Mouse (Mus musculus) midbrain, embryonic 16.5 days (tissue): ENCODE measurements around the gene Slc36a2. TPM values are rescaled to one million over a fixed set of nuclear protein-coding genes. Genes with fewer than 3 reads are reported as not detected.

Experiments used
- ATAC-seq: fragments of 200-750 bp; cut with Nextera tagmentation; 2 replicates; pipeline ENCODE4 v1.8.0; 2017; ENCODE audit warnings: moderate TSS enrichment
- H3K27ac ChIP-seq: fragments of 300-500 bp; sonication (generic); 2 replicates; pipeline ENCODE4 v1.5.1; 2014; ENCODE audit warnings: mild to moderate bottlenecking, low read length, mixed read lengths
- H3K27me3 ChIP-seq: fragments of 300-500 bp; sonication (generic); 2 replicates; pipeline ENCODE4 v1.6.1; 2014; ENCODE audit warnings: low read depth, low read length, mixed read lengths; ENCODE audit not compliant: control insufficient read depth, insufficient read depth
- H3K36me3 ChIP-seq: fragments of 300-500 bp; sonication (generic); 2 replicates; pipeline ENCODE4 v1.6.1; 2014; ENCODE audit warnings: mild to moderate bottlenecking, low read length, moderate library complexity, mixed read lengths; ENCODE audit not compliant: control insufficient read depth, insufficient read depth
- H3K4me1 ChIP-seq: fragments of 300-500 bp; sonication (generic); 2 replicates; pipeline ENCODE4 v1.6.1; 2014; ENCODE audit warnings: mild to moderate bottlenecking, low read length, mixed read lengths; ENCODE audit not compliant: control insufficient read depth, insufficient read depth
- H3K4me2 ChIP-seq: fragments of 300-500 bp; sonication (generic); 2 replicates; pipeline ENCODE4 v1.6.1; 2014; ENCODE audit warnings: mild to moderate bottlenecking, low read length, mixed read lengths
- H3K4me3 ChIP-seq: fragments of 300-500 bp; sonication (generic); 2 replicates; pipeline ENCODE4 v1.5.1; 2014; ENCODE audit warnings: low read depth, mild to moderate bottlenecking, low read length, moderate library complexity, mixed read lengths
- H3K9ac ChIP-seq: fragments of 300-500 bp; sonication (generic); 2 replicates; pipeline ENCODE4 v1.6.1; 2014; ENCODE audit warnings: low read depth, low read length, mixed read lengths
- H3K9me3 ChIP-seq: fragments of 300-500 bp; sonication (generic); replicated peaks from 2 replicates; pipeline ENCODE4 v1.6.1; 2014; ENCODE audit warnings: mild to moderate bottlenecking, low read length, mixed read lengths; ENCODE audit not compliant: control insufficient read depth, poor library complexity, severe bottlenecking
- WGBS: fragments of 180-500 bp; shearing (Covaris S2); extraction: QIAGEN DNeasy Blood & Tissue Kit; methylation state at CpG from one replicate; pipeline ENCODE4 v1.1.7; 2014; 5-methylcytosine and 5-hydroxymethylcytosine counted together
- polyA plus RNA-seq: library from polyadenylated mRNA; unstranded; fragments of >200 nt; fragmentation: Nextera tagmentation; extraction: Ambion mirVana; gene quantifications from 2 replicates; pipeline ENCODE4 v1.2.1, GENCODE M21; 2015

Slc36a2 gene
- polyA plus RNA-seq, 1 experiment from 2014 or later, result 0.51 TPM

DNA sequence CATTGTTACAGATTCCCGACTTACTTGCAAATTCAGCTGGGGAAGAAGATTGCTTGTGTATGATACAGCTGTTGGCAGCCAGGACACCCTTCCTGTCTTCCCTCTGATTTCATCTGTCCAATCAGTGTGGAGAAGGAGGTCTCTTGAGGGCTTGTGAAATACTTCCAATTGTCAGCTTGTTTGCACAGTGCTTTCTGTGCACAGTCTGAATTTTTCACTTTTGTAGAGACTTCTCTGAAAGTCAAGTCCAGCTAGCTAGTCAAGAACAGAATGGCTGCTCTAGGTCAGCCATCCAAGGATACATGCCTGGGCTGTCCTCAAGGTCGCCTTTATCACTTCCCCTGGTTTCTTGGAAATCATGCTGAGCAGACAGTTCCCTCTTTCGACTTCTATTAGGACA lies 30.1 kb upstream of the Slc36a2 start:
- no peak for ATAC-seq
- H3K27me3 ChIP-seq, result no peaks in the 10 kb centered on the region
- H3K9ac ChIP-seq, result no peak overlapping the region
- H3K9me3 ChIP-seq, result no peaks in the 10 kb centered on the region
- no peaks in the 10 kb centered on the region; the same call in 1 of the 2 replicates for H3K36me3 ChIP-seq
- H3K4me3 ChIP-seq, result no peak overlapping the region
- WGBS, result 89% methylated on average over 3 of the region's 3 CpGs
- H3K27ac ChIP-seq, result no peak overlapping the region
- H3K4me1 ChIP-seq, result no peaks in the 10 kb centered on the region
- no peak overlapping the region for H3K4me2 ChIP-seq

DNA sequence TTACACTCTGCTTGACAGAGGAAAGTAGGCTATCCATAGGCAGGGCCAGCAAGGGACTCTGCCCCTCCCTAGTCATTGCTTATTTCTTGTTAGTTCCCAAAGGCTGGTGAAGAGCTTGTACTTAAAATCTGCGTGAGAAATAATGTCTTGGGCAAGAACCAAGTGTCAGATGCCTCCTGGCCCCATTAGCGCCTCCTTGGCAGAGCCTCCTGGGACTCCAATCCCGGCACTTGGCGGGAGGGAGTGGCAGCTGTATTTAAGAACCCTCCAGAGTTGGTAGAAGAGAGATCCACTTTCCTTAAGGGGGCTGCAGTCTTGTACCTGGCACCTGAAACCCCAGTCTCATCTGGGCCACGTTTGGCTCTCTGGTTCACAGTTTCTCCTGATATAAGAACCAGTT lies 29.3 kb upstream of the Slc36a2 start:
- H3K27ac ChIP-seq, result no peak overlapping the region
- H3K4me1 ChIP-seq, result no peaks in the 10 kb centered on the region
- no peak overlapping the region for H3K9ac ChIP-seq
- H3K4me2 ChIP-seq, result no peak overlapping the region
- no peak overlapping the region for H3K4me3 ChIP-seq
- no peaks in the 10 kb centered on the region for H3K27me3 ChIP-seq
- no peaks in the 10 kb centered on the region; the same call in 1 of the 2 replicates for H3K36me3 ChIP-seq
- H3K9me3 ChIP-seq, result no peaks in the 10 kb centered on the region
- 94% methylated on average over 5 of the region's 5 CpGs for WGBS
- ATAC-seq, result no peak

DNA sequence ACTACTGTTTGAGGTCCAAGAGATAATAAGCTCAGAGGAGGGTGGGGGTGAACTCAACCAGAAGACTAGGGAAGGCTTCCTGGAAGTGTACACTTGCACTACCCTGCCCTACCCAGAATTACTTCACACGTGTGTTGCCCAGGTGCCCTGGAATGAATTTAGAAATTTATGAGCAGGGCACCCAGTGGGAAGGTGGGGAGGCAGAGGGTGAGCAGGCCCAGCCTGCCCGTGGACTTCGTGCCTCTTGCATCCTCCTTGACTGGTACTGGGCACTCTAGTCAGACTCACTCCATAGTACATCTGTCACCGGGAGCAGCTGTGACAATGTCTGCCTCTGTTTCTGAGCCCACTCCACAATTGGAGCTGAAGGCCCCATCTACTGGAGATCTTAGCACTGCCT lies 28.6 kb upstream of the Slc36a2 start:
- Histone ChIP-seq H3K27me3 (no peaks in the 10 kb centered on the region), H3K4me1 (no peaks in the 10 kb centered on the region), H3K9ac (no peak overlapping the region), H3K36me3 (no peaks in the 10 kb centered on the region; the same call in 1 of the 2 replicates), H3K4me2 (no peak overlapping the region), H3K4me3 (no peak overlapping the region), H3K27ac (no peak overlapping the region), H3K9me3 (no peaks in the 10 kb centered on the region)
- ATAC-seq, result no peak
- 92% methylated on average over 4 of the region's 4 CpGs for WGBS

DNA sequence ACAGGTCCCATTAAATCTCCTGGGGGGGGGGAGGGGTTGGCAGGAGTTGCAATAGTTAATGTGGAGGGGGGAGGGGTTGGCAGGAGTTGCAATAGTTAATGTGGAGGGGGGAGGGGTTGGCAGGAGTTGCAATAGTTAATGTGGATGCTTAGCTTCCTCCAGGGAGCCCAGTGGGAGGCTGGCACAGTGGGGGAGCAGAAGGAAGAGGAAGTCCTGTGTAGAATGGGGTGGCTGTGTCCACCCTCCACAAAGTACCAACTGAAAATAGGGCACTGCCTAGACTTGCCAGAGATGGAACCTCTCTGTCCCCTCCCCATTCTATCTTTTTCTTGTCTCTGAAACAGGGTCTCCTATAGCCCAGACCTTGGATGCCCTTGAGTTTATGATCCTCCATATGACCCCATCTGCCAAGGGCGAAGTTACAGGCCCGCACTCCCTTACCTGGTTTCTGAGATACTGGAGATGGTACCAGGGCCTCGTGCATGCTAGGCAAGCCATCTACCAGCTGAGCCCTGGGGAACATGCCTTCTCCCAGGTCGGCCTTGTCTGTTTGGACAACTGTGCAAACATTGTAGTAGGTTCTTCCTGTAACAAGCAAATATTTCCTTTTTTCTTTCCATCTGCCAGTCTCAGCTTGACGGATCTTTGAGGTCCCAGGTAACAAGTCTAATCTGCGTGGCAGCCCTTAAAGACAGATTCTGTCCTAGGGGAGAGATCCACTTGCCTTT lies 24.9 kb upstream of the Slc36a2 start:
- Histone ChIP-seq H3K9me3 (no peaks in the 10 kb centered on the region), H3K4me1 (peaks cover 12% of the 10 kb centered on the region), H3K4me2 (no peak overlapping the region), H3K27ac (no peak overlapping the region), H3K27me3 (no peaks in the 10 kb centered on the region), H3K36me3 (no peaks in the 10 kb centered on the region; the same call in 1 of the 2 replicates), H3K9ac (no peak overlapping the region), H3K4me3 (no peak overlapping the region)
- 87% methylated on average over 6 of the region's 6 CpGs for WGBS
- ATAC-seq, result no peak

DNA sequence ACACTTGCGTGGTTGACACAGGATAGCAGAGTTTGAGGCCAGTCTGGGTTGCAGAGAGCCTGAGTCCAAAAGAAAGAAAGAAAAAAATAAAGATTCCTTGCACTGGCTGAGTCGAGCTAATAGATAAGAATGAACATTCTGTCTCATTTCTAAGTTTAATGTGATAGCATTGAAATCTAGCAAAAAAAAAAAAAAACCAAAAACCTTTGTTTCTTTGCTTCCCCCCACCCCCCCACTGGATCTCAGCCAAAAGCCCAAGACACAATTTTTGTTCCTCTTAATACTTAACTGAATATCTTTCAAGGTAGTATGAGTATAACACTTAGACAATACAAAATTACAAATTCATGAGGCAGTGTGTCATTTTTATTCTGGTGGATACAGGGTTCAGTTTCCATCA lies 24.2 kb upstream of the Slc36a2 start:
- WGBS, result 77% methylated on average over 2 of the region's 2 CpGs
- ATAC-seq, result no peak

DNA sequence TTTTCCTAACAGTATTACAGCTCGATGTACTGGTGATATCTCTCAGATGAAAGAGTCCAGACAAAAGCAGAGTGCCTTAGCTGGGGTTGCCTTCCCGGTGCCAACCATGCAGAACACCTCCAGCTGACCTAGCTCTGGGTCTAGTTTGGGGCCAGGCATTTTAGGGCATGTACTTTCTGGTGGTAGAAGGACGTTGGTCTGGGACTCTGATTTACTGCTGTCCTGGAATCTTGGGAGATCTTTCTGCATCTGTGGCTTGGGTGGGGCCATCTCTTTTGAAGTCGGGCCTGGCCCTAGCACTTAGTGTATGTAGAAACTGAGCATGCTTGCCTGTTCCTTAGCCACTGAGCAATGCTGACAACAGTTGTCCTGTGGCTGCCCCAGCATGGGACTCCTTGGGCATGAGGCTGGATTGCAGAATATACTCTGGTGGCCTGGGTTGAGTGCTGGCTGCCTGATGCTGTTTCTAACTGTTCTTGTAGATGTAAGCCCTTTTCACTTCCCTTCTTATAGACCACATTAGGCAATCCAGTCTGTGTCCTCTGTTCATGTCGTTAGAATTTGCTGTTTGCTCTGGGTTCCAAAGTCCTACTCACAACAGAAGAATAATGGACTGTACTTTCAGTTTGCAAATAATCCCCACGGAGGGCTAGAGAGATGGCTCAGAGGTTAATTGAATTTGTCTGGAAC lies 23.3 kb upstream of the Slc36a2 start:
- Histone ChIP-seq H3K4me3 (no peak overlapping the region), H3K9ac (no peak overlapping the region), H3K27me3 (no peaks in the 10 kb centered on the region), H3K4me1 (peaks cover 12% of the 10 kb centered on the region), H3K9me3 (no peaks in the 10 kb centered on the region), H3K27ac (no peak overlapping the region), H3K36me3 (no peaks in the 10 kb centered on the region; the same call in 1 of the 2 replicates), H3K4me2 (no peak overlapping the region)
- ATAC-seq, result no peak
- WGBS, result 59% methylated on average over 6 of the region's 6 CpGs

More for the DNA sequence above, 24.2 kb upstream of the Slc36a2 start:
- H3K4me2 ChIP-seq, result no peak overlapping the region
- no peak overlapping the region for H3K4me3 ChIP-seq
- no peaks in the 10 kb centered on the region; the same call in 1 of the 2 replicates for H3K36me3 ChIP-seq
- no peaks in the 10 kb centered on the region for H3K27me3 ChIP-seq
- H3K4me1 ChIP-seq, result peaks cover 12% of the 10 kb centered on the region
- no peak overlapping the region for H3K27ac ChIP-seq
- no peaks in the 10 kb centered on the region for H3K9me3 ChIP-seq
- H3K9ac ChIP-seq, result no peak overlapping the region

DNA sequence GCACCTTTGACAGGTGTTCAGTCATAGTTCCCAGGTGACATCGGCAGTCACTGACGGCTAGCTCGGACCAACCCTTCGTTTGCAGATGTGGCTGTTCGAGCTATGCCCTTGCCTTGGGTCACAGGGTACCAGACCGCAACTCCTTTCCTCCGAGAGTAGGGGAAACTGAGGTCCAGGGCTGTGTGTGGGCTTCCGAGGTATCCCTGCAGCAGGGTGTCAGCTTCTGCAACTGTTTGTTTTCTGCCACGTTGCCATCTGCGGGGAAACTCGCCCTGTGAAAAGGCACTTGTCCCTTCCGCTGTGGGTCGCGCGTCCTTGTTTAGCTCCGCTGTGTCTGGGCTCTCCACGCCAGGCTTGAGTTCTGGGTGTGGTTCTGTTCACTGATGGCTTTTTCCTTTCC lies 19.7 kb upstream of the Slc36a2 start:
- Histone ChIP-seq H3K4me3 (peak overlapping the region; percentile 87), H3K36me3 (no peaks in the 10 kb centered on the region), H3K9ac (peak overlapping the region; percentile 88), H3K27ac (peak overlapping the region; percentile 47), H3K4me2 (peak overlapping the region; percentile 67), H3K27me3 (no peaks in the 10 kb centered on the region), H3K9me3 (no peaks in the 10 kb centered on the region), H3K4me1 (peaks cover 12% of the 10 kb centered on the region)
- peak; percentile 49 for ATAC-seq
- WGBS, result 5% methylated on average over 17 of the region's 17 CpGs

DNA sequence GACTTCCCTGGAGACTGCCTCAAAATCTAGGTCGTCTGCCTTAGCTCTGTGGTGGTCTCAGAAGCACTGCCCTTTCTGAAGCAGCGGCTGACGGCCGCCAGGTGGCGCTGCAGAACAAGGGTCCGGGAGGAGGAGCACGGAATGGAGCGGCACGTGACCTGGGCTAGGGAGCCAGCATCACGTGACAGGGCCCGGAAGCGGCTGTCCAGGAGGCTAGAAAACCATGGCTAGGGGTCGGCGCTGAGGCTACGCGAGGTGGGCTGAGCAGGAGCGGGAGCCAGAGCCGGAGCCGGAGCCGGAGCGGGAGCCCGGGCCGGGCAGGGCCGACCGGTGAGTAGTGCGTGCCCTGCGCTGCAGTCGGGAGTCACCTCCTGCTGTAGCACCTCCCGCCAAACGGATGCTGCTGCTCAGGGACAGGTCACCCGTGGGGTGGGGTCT lies 19.3 kb upstream of the Slc36a2 start, which contains the start of gene Slc36a1:
Slc36a1 (plus strand) TSS at position 192 of the 438 bp plus-strand sequence.
- H3K4me2 ChIP-seq, result peak within 1 kb of the TSS; percentile 67
- H3K9me3 ChIP-seq, result no peaks in the 10 kb centered on the region
- H3K36me3 ChIP-seq, result no peaks in the 10 kb centered on the region
- peak within 1 kb of the TSS; percentile 88 for H3K9ac ChIP-seq
- no peaks in the 10 kb centered on the region for H3K27me3 ChIP-seq
- WGBS, result under 1% methylated on average over 31 of the region's 31 CpGs
- peak within 1 kb of the TSS; percentile 87 for H3K4me3 ChIP-seq
- H3K27ac ChIP-seq, result peak within 1 kb of the TSS; percentile 47
- ATAC-seq, result peak; percentile 96
- H3K4me1 ChIP-seq, result peaks cover 12% of the 10 kb centered on the region
